Mouse (Mus musculus) liver, embryonic 14.5 days (tissue): ENCODE data around the gene Bco1. TPM values are rescaled to one million over a fixed set of nuclear protein-coding genes. Genes with fewer than 3 reads are reported as not detected.

Source experiments
- ATAC-seq: fragments of 200-750 bp; cut with Nextera tagmentation; 2 replicates; pipeline ENCODE4 v1.8.0; 2017; ENCODE audit warnings: moderate number of reproducible peaks, mild to moderate bottlenecking, moderate library complexity; ENCODE audit not compliant: insufficient read depth
- DNase-seq, 3 experiments: peaks; one replicate each; pipeline ENCODE4 v3.0.0-alpha.2; 2012 to 2013; ENCODE audit warnings: low read depth in 3 of 3, low spot score in 3 of 3
- H3K27ac ChIP-seq: fragments of 300-500 bp; sonication (generic); 2 replicates; pipeline ENCODE4 v1.5.1; 2014; ENCODE audit warnings: moderate library complexity, mild to moderate bottlenecking, control low read depth, inconsistent platforms
- H3K27me3 ChIP-seq: fragments of 300-500 bp; sonication (generic); 2 replicates; pipeline ENCODE4 v1.6.1; 2014; ENCODE audit warnings: mild to moderate bottlenecking, low read length, moderate library complexity; ENCODE audit not compliant: control insufficient read depth, insufficient read depth
- H3K36me3 ChIP-seq: fragments of 300-500 bp; sonication (generic); replicated peaks from 2 replicates; pipeline ENCODE4 v1.6.1; 2014; ENCODE audit warnings: low read depth; ENCODE audit not compliant: control insufficient read depth, insufficient read depth
- H3K4me1 ChIP-seq, 2 experiments: fragments of 200-500 bp in 1 of 2; fragments of 300-500 bp in 1 of 2; sonication (generic) in 1 of 2; replicated peaks; 2 replicates each; pipeline ENCODE4 v1.6.1; 2012 to 2014; ENCODE audit warnings: antibody characterized with exemption in 1 of 2, inconsistent platforms in 1 of 2, low read length in 1 of 2; ENCODE audit not compliant: control insufficient read depth in 2 of 2, insufficient read depth in 2 of 2
- H3K4me2 ChIP-seq: fragments of 300-500 bp; sonication (generic); 2 replicates; pipeline ENCODE4 v1.6.1; 2014; ENCODE audit warnings: low read depth, mild to moderate bottlenecking, control low read depth, moderate library complexity
- H3K4me3 ChIP-seq, 2 experiments: fragments of 200-500 bp in 1 of 2; fragments of 300-500 bp in 1 of 2; sonication (generic) in 1 of 2; 2 replicates each; pipeline ENCODE4 v1.5.1; 2012 to 2014; ENCODE audit warnings: low read depth in 2 of 2, low read length in 2 of 2, mild to moderate bottlenecking in 2 of 2, control low read depth in 1 of 2, inconsistent platforms in 1 of 2, moderate library complexity in 1 of 2; ENCODE audit not compliant: insufficient read depth in 1 of 2
- H3K9ac ChIP-seq: fragments of 300-500 bp; sonication (generic); replicated peaks from 2 replicates; pipeline ENCODE4 v1.6.1; 2014; ENCODE audit warnings: mild to moderate bottlenecking, control low read depth, moderate library complexity
- H3K9me3 ChIP-seq: fragments of 300-500 bp; sonication (generic); 2 replicates; pipeline ENCODE4 v1.6.1; 2016; ENCODE audit warnings: low read length, mixed read lengths; ENCODE audit not compliant: control insufficient read depth
- CTCF ChIP-seq: IDR thresholded peaks from 2 replicates; pipeline ENCODE4 v1.5.1; 2016; ENCODE audit warnings: antibody characterized with exemption, low read depth, control low read depth
- EP300 ChIP-seq: IDR thresholded peaks from 2 replicates; pipeline ENCODE4 v1.6.1; 2016; ENCODE audit warnings: antibody characterized with exemption, low read depth
- WGBS: fragments of 180-500 bp; shearing (Covaris S2); extraction: QIAGEN DNeasy Blood & Tissue Kit; methylation state at CpG from one replicate; pipeline ENCODE4 v1.1.7; 2014; ENCODE audit not compliant: insufficient replicate concordance; 5-methylcytosine and 5-hydroxymethylcytosine counted together
- polyA plus RNA-seq, 2 experiments: library from polyadenylated mRNA; depleted of rRNA in 1 of 2; stranded (reverse) in 1 of 2; unstranded in 1 of 2; fragments of >200 nt; fragmentation: Nextera tagmentation in 1 of 2; extraction: Ambion mirVana in 1 of 2; gene quantifications; 2 replicates each; pipeline versions ENCODE4 v1.2.1 to v1.2.3; 2012 to 2014

Bco1 gene
- polyA plus RNA-seq, 2 experiments = 3.2 to 5.2 TPM

- H3K4me2 ChIP-seq = no peak overlapping the region
- no peak overlapping the region for H3K4me3 ChIP-seq
- no peak overlapping the region for H3K9ac ChIP-seq
- no peaks in the 10 kb centered on the region for H3K4me1 ChIP-seq
- peak in 1 of 3 experiments; percentile 38 for DNase-seq
- peak; percentile 93 for TF ChIP-seq CTCF
- TF ChIP-seq EP300 = no peak
- ATAC-seq = no peak
- H3K9me3 ChIP-seq = no peaks in the 10 kb centered on the region
- H3K27me3 ChIP-seq = no peaks in the 10 kb centered on the region
- H3K27ac ChIP-seq = no peak overlapping the region
- no peaks in the 10 kb centered on the region; the same call in 1 of the 2 replicates for H3K36me3 ChIP-seq
- 15% methylated on average over 9 of the region's 9 CpGs for WGBS
Measured at GRCm38 (mm10) chr8:117107533-117107932, 11.9 kb downstream of the Bco1 start.

- WGBS = 81% methylated on average over 19 of the region's 19 CpGs
- DNase-seq = no peak
- Histone ChIP-seq H3K36me3 (no peaks in the 10 kb centered on the region; the same call in 1 of the 2 replicates), H3K9ac (no peak overlapping the region), H3K4me3 (no peak overlapping the region), H3K4me2 (no peak overlapping the region), H3K9me3 (no peaks in the 10 kb centered on the region), H3K4me1 (no peaks in the 10 kb centered on the region), H3K27ac (no peak overlapping the region), H3K27me3 (no peaks in the 10 kb centered on the region)
- TF ChIP-seq EP300 (no peak), CTCF (peak; percentile 71)
- ATAC-seq = no peak
Measured at GRCm38 (mm10) chr8:117109018-117109711, 13.5 kb downstream of the Bco1 start.

- 41% methylated on average over 16 of the region's 16 CpGs for WGBS
- TF ChIP-seq CTCF (peak; percentile 72), EP300 (no peak)
- Histone ChIP-seq H3K36me3 (no peaks in the 10 kb centered on the region; the same call in 1 of the 2 replicates), H3K4me3 (no peak overlapping the region), H3K4me1 (no peaks in the 10 kb centered on the region), H3K9ac (no peak overlapping the region), H3K4me2 (no peak overlapping the region), H3K27ac (no peak overlapping the region), H3K27me3 (no peaks in the 10 kb centered on the region), H3K9me3 (no peaks in the 10 kb centered on the region)
- ATAC-seq (no peak), DNase-seq (peak; percentile 31 to 45 (median 43))
Measured at GRCm38 (mm10) chr8:117109801-117110390, 14.2 kb downstream of the Bco1 start.

- Histone ChIP-seq H3K4me3 (no peak overlapping the region), H3K9ac (no peak overlapping the region), H3K4me1 (peaks cover 8 to 13% of the 10 kb centered on the region in 2 experiments), H3K36me3 (no peaks in the 10 kb centered on the region; the same call in 1 of the 2 replicates), H3K9me3 (no peaks in the 10 kb centered on the region), H3K27me3 (no peaks in the 10 kb centered on the region), H3K27ac (no peak overlapping the region), H3K4me2 (no peak overlapping the region)
- ATAC-seq (no peak), DNase-seq (no peak)
- WGBS = 74% methylated on average over 3 of the region's 3 CpGs
- no peak for TF ChIP-seq EP300
- TF ChIP-seq CTCF = no peak
Measured at GRCm38 (mm10) chr8:117111641-117112040, 16.0 kb downstream of the Bco1 start.

- Histone ChIP-seq H3K27ac (no peak overlapping the region), H3K4me1 (peaks cover 8 to 13% of the 10 kb centered on the region in 2 experiments), H3K27me3 (no peaks in the 10 kb centered on the region), H3K9me3 (no peaks in the 10 kb centered on the region), H3K9ac (no peak overlapping the region), H3K4me3 (no peak overlapping the region), H3K36me3 (no peaks in the 10 kb centered on the region; the same call in 1 of the 2 replicates), H3K4me2 (no peak overlapping the region)
- TF ChIP-seq CTCF (no peak), EP300 (no peak)
- DNase-seq (no peak), ATAC-seq (no peak)
- WGBS = 35% methylated on average over 8 of the region's 8 CpGs
Measured at GRCm38 (mm10) chr8:117112261-117112660, 16.6 kb downstream of the Bco1 start.
